8 mouse cellular contexts compared by ENCODE assay signal in genomic region chr9:48559482-48560139, GRCm38 (mm10). TPM values are rescaled to one million over a fixed set of nuclear protein-coding genes. Genes with fewer than 3 reads are reported as not detected.
A peak's percentile ranks its signal among the peaks of the same experiment; 100 is the strongest.
DNase-seq lines count a peak whose midpoint lies in the region; ATAC-seq and TF ChIP-seq lines count a peak whose summit lies in the region.

No protein-coding gene starts in this region.

- peak; percentile 85 for TF ChIP-seq RAD21 in MEL (IDR thresholded peaks at IDR 0.05; ENCODE audit: low read depth, low read length)

- peak; percentile 40 for DNase-seq in kidney, adult 9 months
- DNase-seq in MEL (ENCODE audit: low read depth, low spot score) = peak; percentile 60
- peak; percentile 81 for DNase-seq in brain, embryonic 14.5 days (ENCODE audit: low read depth)
- peak; percentile 11 for DNase-seq in gastrocnemius, postnatal 14 days
- peak; percentile 51 to 73 for DNase-seq in left cerebral cortex, postnatal 14 days (ENCODE audit: low spot score in 2 of 2)
- peak; percentile 14 for DNase-seq in ovary, postnatal 14 days (ENCODE audit: low spot score)
- DNase-seq in thymus, postnatal 36 days = peak; percentile 41 to 46

- H3K9ac ChIP-seq in kidney, embryonic 16.5 days (replicated peaks; ENCODE audit: low read length) = no peak overlapping the region
- H3K9ac ChIP-seq in MEL (ENCODE audit: control insufficient read depth, low read depth, low read length, poor library complexity, severe bottlenecking) = no peak overlapping the region

- no peak overlapping the region for H3K27ac ChIP-seq in kidney, embryonic 16.5 days (ENCODE audit: low read length)
- H3K27ac ChIP-seq in MEL (ENCODE audit: control insufficient read depth, low read depth, low read length) = no peak overlapping the region

- H3K79me2 ChIP-seq in MEL (ENCODE audit: control insufficient read depth, insufficient read depth, low read length, poor library complexity) = no peaks in the 10 kb centered on the region

- no peak for ATAC-seq in kidney, embryonic 16.5 days (ENCODE audit: low FRiP score, low TSS enrichment)

- TF ChIP-seq EP300 in MEL (IDR thresholded peaks at IDR 0.05; ENCODE audit: low read depth in 1 of 2, low read length in 2 of 2) = no peak

- no peaks in the 10 kb centered on the region for H3K36me3 ChIP-seq in kidney, embryonic 16.5 days (ENCODE audit: insufficient read depth, low read length)
- H3K36me3 ChIP-seq in MEL (ENCODE audit: control insufficient read depth in 1 of 2, insufficient read depth in 2 of 2, low read length in 2 of 2) = no peaks in the 10 kb centered on the region

- WGBS in kidney, embryonic 16.5 days = 24% methylated on average over 4 of the region's 4 CpGs

- no peaks in the 10 kb centered on the region for H3K4me1 ChIP-seq in kidney, embryonic 16.5 days (ENCODE audit: insufficient read depth, low read length)
- peaks cover 0 to 6% of the 10 kb centered on the region in 2 experiments; a peak in 2 of 4 replicates for H3K4me1 ChIP-seq in MEL (ENCODE audit: control insufficient read depth in 1 of 2, insufficient read depth in 2 of 2, low read length in 2 of 2)

- no peak for TF ChIP-seq POLR2A in MEL (IDR thresholded peaks at IDR 0.05; ENCODE audit: control insufficient read depth in 1 of 2, insufficient read depth in 1 of 2, low read depth in 1 of 2, low read length in 2 of 2, poor library complexity in 1 of 2)
- TF ChIP-seq POLR2A in brain, embryonic 14.5 days (IDR thresholded peaks at IDR 0.05; ENCODE audit: borderline replicate concordance, extremely low read depth, insufficient read depth, insufficient read length, poor library complexity, severe bottlenecking) = no peak

- no peak overlapping the region for H3K4me3 ChIP-seq in kidney, embryonic 16.5 days (ENCODE audit: low read length)
- no peak overlapping the region for H3K4me3 ChIP-seq in MEL (ENCODE audit: control insufficient read depth in 1 of 2, insufficient read depth in 1 of 2, low read depth in 2 of 2, low read length in 2 of 2)

- intact Hi-C loops in gastrocnemius, postnatal 14 days (cut with DNase I; ENCODE audit: low total_unique reads) = loop anchor here (10.0 kb wide), 1 partner anchor 95 kb away; no protein-coding TSS in a partner anchor
- intact Hi-C loops in left cerebral cortex, postnatal 14 days (cut with DNase I) = loop anchor here (5.0 to 10.0 kb wide), 2 partner anchors 62 to 295 kb away; partner anchors contain the start of genes Gm5617 and Rbm7

- H3K9me3 ChIP-seq in kidney, embryonic 16.5 days (ENCODE audit: low read length) = no peaks in the 10 kb centered on the region
- H3K9me3 ChIP-seq in MEL (replicated peaks; ENCODE audit: insufficient read depth, low read length) = no peaks in the 10 kb centered on the region

- H3K27me3 ChIP-seq in kidney, embryonic 16.5 days (ENCODE audit: insufficient read depth, low read length) = no peaks in the 10 kb centered on the region
- H3K27me3 ChIP-seq in MEL (ENCODE audit: control insufficient read depth in 1 of 2, insufficient read depth in 2 of 2, low read length in 2 of 2) = no peaks in the 10 kb centered on the region

- no peak overlapping the region for H3K4me2 ChIP-seq in kidney, embryonic 16.5 days (replicated peaks; ENCODE audit: low read depth, low read length)

- TF ChIP-seq CTCF in MEL (IDR thresholded peaks at IDR 0.05 in 2 of 3, conservative IDR thresholded peaks at IDR 0.05 in 1 of 3; ENCODE audit: control insufficient read depth in 1 of 3, insufficient read depth in 1 of 3, low read depth in 2 of 3, low read length in 3 of 3, poor library complexity in 1 of 3, severe bottlenecking in 1 of 3) = peak; percentile 68 to 82 (median 70)
- peak; percentile 82 for TF ChIP-seq CTCF in brain, embryonic 14.5 days (IDR thresholded peaks at IDR 0.05; ENCODE audit: borderline replicate concordance, extremely low read depth, insufficient read depth, insufficient read length)

TF ChIP-seq in MEL, 35 proteins besides CTCF, POLR2A, EP300 and RAD21:
- TF ChIP-seq RCOR1 (IDR thresholded peaks at IDR 0.05; ENCODE audit: low read depth, low read length) (no peak), HCFC1 (IDR thresholded peaks at IDR 0.05; ENCODE audit: low read depth, low read length) (no peak), SMC3 (IDR thresholded peaks at IDR 0.05; ENCODE audit: low read depth, low read length) (peak; percentile 84), ELF1 (IDR thresholded peaks at IDR 0.05; ENCODE audit: low read depth, low read length) (no peak), MYB (IDR thresholded peaks at IDR 0.05; ENCODE audit: low read depth, low read length) (no peak), POLR2AphosphoS5 (IDR thresholded peaks at IDR 0.05; ENCODE audit: borderline replicate concordance, low read depth, low read length) (no peak), ZC3H11A (IDR thresholded peaks at IDR 0.05; ENCODE audit: low read depth, low read length) (peak; percentile 60)
TF ChIP-seq in MEL: peak in this region for 2.

RNA-seq across cellular contexts. Expression of gene Nnmt, which starts 45.3 kb away (rescaled TPM):
- polyA plus RNA-seq in kidney, embryonic 16.5 days (2015; fragmentation: Nextera tagmentation; extraction: Ambion mirVana) = 2.4 TPM in 2 replicates
- total RNA-seq in MEL (2012; rRNA removed) = not detected in 2 replicates
- not detected for polyA plus RNA-seq in MEL (2012; ENCODE audit: insufficient read depth in 1 of 2, insufficient read length in 2 of 2, low read depth in 1 of 2, low replicate concordance in 2 of 2, missing spikeins in 1 of 2)
- 0.34 and 0.81 TPM in 2 replicates for polyA plus RNA-seq in brain, embryonic 14.5 days (2012; rRNA removed)
- total RNA-seq in gastrocnemius, postnatal 14 days (2021) = 1 to 10 TPM; 6.2 to 7.8 TPM
- 1 to 10 TPM; 2.0 to 2.4 TPM for total RNA-seq in left cerebral cortex, postnatal 14 days (2021)

Comparison
In these comparisons a context has a peak if more than half of its experiments do, and no peak if none do; other contexts are left out.
1. DNase-seq: peak in every context shown above with its lines; median percentile 81 in brain, embryonic 14.5 days; 62 in left cerebral cortex, postnatal 14 days; 60 in MEL; 44 in thymus, postnatal 36 days; 40 in kidney, adult 9 months; 14 in ovary, postnatal 14 days; 11 in gastrocnemius, postnatal 14 days.